Mouse (Mus musculus): ENCODE results near the gene Aldh3b1. TPM values are rescaled to one million over a fixed set of nuclear protein-coding genes. Genes with fewer than 3 reads are reported as not detected.
"Not testable (repeated sequence)": the region's sequence is repeated elsewhere in the genome, so short reads cannot be mapped to it uniquely, and the experiment has no call there.

Aldh3b1 gene
- polyA plus RNA-seq (2015; fragmentation: Nextera tagmentation; extraction: Ambion mirVana): 3.3 and 3.7 TPM in 2 replicates

- no peak within 1 kb of the TSS for H3K4me3 ChIP-seq (replicated peaks)
- no peak for DNase-seq
- H3K4me1 ChIP-seq (replicated peaks): peaks cover 22% of the 10 kb centered on the region
- 30% methylated on average over 12 of the region's 12 CpGs for WGBS (ENCODE audit: insufficient replicate concordance)
- no peak within 1 kb of the TSS for H3K9ac ChIP-seq
- peak; percentile 67 for ATAC-seq (ENCODE audit: low read depth)
- H3K36me3 ChIP-seq: no peaks in the 10 kb centered on the region
- H3K27me3 ChIP-seq: no peaks in the 10 kb centered on the region
- H3K4me2 ChIP-seq: no peak within 1 kb of the TSS
- H3K27ac ChIP-seq: peak within 1 kb of the TSS; percentile 65
- no peaks in the 10 kb centered on the region for H3K9me3 ChIP-seq (replicated peaks)
Measured at GRCm38 (mm10) chr19:3929211-3929941, at the start of gene Aldh3b1. Aldh3b1 (minus strand) TSS chr19:3929808.

DNA sequence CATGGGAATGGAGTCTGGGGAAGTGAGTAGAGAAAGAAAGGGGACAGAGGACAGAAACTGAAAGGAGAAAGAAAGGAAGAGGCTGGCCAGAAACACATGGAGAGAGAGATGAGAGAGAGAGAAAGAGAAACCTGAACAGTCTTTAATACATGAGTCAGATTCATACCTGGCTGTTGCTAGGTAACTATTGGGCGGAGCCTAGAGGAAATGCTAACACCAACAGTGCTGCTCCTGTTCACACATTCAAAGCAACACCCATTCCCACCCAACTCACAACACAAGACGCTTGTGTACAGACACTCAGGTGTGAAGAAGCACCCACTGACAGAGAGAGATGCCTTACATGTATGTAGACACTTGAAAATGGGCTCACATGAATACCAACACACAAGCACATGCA, 46.3 kb upstream of the Aldh3b1 start:
- no peaks in the 10 kb centered on the region for H3K9me3 ChIP-seq (replicated peaks)
- DNase-seq (no peak), ATAC-seq (ENCODE audit: low read depth) (no peak)
- no peaks in the 10 kb centered on the region for H3K36me3 ChIP-seq
- WGBS (ENCODE audit: insufficient replicate concordance): 47% methylated on average over 2 of the region's 2 CpGs
- no peak overlapping the region for H3K27ac ChIP-seq
- H3K4me3 ChIP-seq (replicated peaks): no peak overlapping the region
- no peak overlapping the region for H3K9ac ChIP-seq
- H3K4me2 ChIP-seq: no peak overlapping the region
- H3K27me3 ChIP-seq: 0 out of 2 replicates have a peak, but pooled peaks cover 4% of the 10 kb centered on the region
- H3K4me1 ChIP-seq (replicated peaks): peaks cover 22% of the 10 kb centered on the region

GRCm38 (mm10) chr19:3974608-3975007, 45.0 kb upstream of the Aldh3b1 start:
- H3K36me3 ChIP-seq; H3K4me2 ChIP-seq; ATAC-seq (ENCODE audit: low read depth); DNase-seq; H3K27me3 ChIP-seq; H3K27ac ChIP-seq; H3K9me3 ChIP-seq (replicated peaks); H3K4me3 ChIP-seq (replicated peaks); H3K9ac ChIP-seq: not testable (repeated sequence)
- peaks cover 22% of the 10 kb centered on the region for H3K4me1 ChIP-seq (replicated peaks)
- WGBS (ENCODE audit: insufficient replicate concordance): 81% methylated on average over 6 of the region's 6 CpGs

DNA sequence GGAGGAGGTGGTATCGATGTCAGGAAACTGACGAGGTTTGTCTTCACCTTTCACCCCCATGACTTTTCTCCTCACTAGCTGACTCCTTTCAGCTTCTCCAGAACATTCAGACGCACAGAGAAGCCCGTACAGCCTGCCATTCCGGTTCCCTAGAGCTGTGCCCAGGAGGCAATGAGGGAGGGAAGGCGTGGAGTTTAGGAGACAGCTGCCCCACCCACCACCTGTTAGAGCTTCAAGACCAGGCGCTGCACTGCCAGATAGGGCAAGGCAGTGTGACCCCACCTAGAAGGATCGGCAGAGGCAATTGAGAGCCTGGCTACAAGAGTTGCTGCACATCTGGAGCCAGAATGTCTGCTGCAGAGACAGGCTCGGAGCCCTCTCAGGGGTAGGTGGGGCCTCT, 42.6 kb upstream of the Aldh3b1 start, which contains the start of gene Aldh3b2:
Gene Aldh3b2, plus strand, starts transcription at position 100 of the 400 bp plus-strand sequence.
- Histone ChIP-seq H3K9me3 (replicated peaks) (no peaks in the 10 kb centered on the region), H3K27ac (peak within 1 kb of the TSS; percentile 2; the same call in 1 of the 2 replicates), H3K9ac (peak within 1 kb of the TSS; percentile 36; the same call in 1 of the 2 replicates), H3K4me1 (replicated peaks) (peaks cover 26% of the 10 kb centered on the region), H3K27me3 (0 out of 2 replicates have a peak, but pooled peaks cover 8% of the 10 kb centered on the region), H3K36me3 (no peaks in the 10 kb centered on the region), H3K4me2 (0 out of 2 replicates have a peak within 1 kb of the TSS, but pooled peaks have one; percentile 10), H3K4me3 (replicated peaks) (no peak within 1 kb of the TSS)
- peak; percentile 63 for DNase-seq
- WGBS (ENCODE audit: insufficient replicate concordance): 37% methylated on average over 9 of the region's 9 CpGs
- ATAC-seq (ENCODE audit: low read depth): peak; percentile 87

DNA sequence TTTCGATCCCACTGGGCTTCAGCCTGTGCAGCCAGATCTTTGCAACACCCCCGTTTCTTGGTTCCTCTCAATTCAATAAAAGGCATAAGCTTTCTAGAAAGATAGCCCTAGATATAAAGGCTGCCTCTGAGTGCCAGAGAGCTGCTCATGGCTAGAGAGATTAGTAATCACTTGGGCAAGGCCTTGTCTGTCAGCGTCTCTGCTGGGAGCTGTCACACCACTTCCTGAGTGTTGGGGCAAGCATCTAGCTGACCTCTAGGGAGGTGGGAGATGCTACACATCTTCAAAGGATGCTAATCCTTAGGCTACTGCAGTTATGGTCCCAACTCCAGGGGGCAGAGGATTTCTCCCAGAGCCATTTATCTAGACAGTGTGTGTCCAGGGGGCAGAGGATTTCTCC, 37.6 kb upstream of the Aldh3b1 start:
- WGBS (ENCODE audit: insufficient replicate concordance): 33% methylated on average over 3 of the region's 3 CpGs

GRCm38 (mm10) chr19:3966330-3967075, 36.9 kb upstream of the Aldh3b1 start:
- no peak overlapping the region for H3K9ac ChIP-seq
- ATAC-seq (ENCODE audit: low read depth) (no peak), DNase-seq (no peak)
- H3K9me3 ChIP-seq (replicated peaks): no peaks in the 10 kb centered on the region
- no peaks in the 10 kb centered on the region for H3K36me3 ChIP-seq
- H3K27me3 ChIP-seq: 0 out of 2 replicates have a peak, but pooled peaks cover 3% of the 10 kb centered on the region
- H3K4me2 ChIP-seq: no peak overlapping the region
- no peak overlapping the region for H3K27ac ChIP-seq
- WGBS (ENCODE audit: insufficient replicate concordance): 64% methylated on average over 11 of the region's 11 CpGs
- no peak overlapping the region for H3K4me3 ChIP-seq (replicated peaks)
- H3K4me1 ChIP-seq (replicated peaks): peaks cover 12% of the 10 kb centered on the region

More for the DNA sequence above, 37.6 kb upstream of the Aldh3b1 start:
- H3K4me2 ChIP-seq: no peak overlapping the region
- H3K4me1 ChIP-seq (replicated peaks): peaks cover 19% of the 10 kb centered on the region
- H3K27me3 ChIP-seq: 0 out of 2 replicates have a peak, but pooled peaks cover 3% of the 10 kb centered on the region
- no peak for DNase-seq
- H3K9ac ChIP-seq: no peak overlapping the region
- no peaks in the 10 kb centered on the region for H3K36me3 ChIP-seq
- no peak for ATAC-seq (ENCODE audit: low read depth)
- H3K9me3 ChIP-seq (replicated peaks): no peaks in the 10 kb centered on the region
- H3K27ac ChIP-seq: no peak overlapping the region
- H3K4me3 ChIP-seq (replicated peaks): no peak overlapping the region

DNA sequence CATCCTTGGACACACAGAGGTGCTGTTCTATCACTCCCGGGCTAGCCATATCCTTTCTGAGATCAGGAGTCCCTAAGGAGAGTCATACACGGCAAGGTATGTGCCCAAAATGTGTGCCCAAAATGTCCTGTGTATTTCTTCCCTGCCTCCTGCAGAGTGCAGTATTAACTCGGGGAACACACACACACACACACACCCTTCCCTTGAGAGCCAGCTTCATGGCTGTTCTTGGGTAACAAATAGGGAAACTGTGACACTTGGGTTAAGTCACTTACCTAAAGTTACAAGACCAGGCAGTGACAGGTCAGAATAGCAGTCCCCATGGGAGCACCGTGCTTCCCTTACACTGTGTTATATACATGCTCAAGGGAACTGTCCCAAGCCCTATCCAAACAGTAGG, 34.4 kb upstream of the Aldh3b1 start:
- no peak overlapping the region for H3K4me2 ChIP-seq
- WGBS (ENCODE audit: insufficient replicate concordance): 58% methylated on average over 4 of the region's 4 CpGs
- H3K27ac ChIP-seq: no peak overlapping the region
- no peaks in the 10 kb centered on the region for H3K36me3 ChIP-seq
- ATAC-seq (ENCODE audit: low read depth) (no peak), DNase-seq (no peak)
- H3K9ac ChIP-seq: no peak overlapping the region
- 0 out of 2 replicates have a peak, but pooled peaks cover 3% of the 10 kb centered on the region for H3K27me3 ChIP-seq
- H3K4me1 ChIP-seq (replicated peaks): peaks cover 10% of the 10 kb centered on the region
- no peaks in the 10 kb centered on the region for H3K9me3 ChIP-seq (replicated peaks)
- H3K4me3 ChIP-seq (replicated peaks): no peak overlapping the region

- ATAC-seq (ENCODE audit: low read depth): no peak
- Histone ChIP-seq H3K36me3 (no peaks in the 10 kb centered on the region), H3K4me1 (replicated peaks) (peaks cover 8% of the 10 kb centered on the region), H3K9ac (no peak overlapping the region), H3K4me3 (replicated peaks) (no peak overlapping the region), H3K4me2 (no peak overlapping the region), H3K27me3 (no peaks in the 10 kb centered on the region), H3K9me3 (replicated peaks) (no peaks in the 10 kb centered on the region), H3K27ac (no peak overlapping the region)
- no peak for DNase-seq
- WGBS (ENCODE audit: insufficient replicate concordance): 11% methylated on average over 2 of the region's 2 CpGs
Measured at GRCm38 (mm10) chr19:3962469-3962868, 32.9 kb upstream of the Aldh3b1 start.

- not testable (repeated sequence) for H3K27ac ChIP-seq; H3K9ac ChIP-seq; H3K36me3 ChIP-seq; H3K27me3 ChIP-seq; H3K4me2 ChIP-seq; H3K4me1 ChIP-seq (replicated peaks); H3K9me3 ChIP-seq (replicated peaks); H3K4me3 ChIP-seq (replicated peaks); DNase-seq; ATAC-seq (ENCODE audit: low read depth)
- WGBS (ENCODE audit: insufficient replicate concordance): 66% methylated on average over 6 of the region's 6 CpGs
Measured at GRCm38 (mm10) chr19:3961805-3962204, 32.2 kb upstream of the Aldh3b1 start.

- H3K9me3 ChIP-seq (replicated peaks): no peaks in the 10 kb centered on the region
- H3K9ac ChIP-seq: no peak overlapping the region
- no peaks in the 10 kb centered on the region for H3K36me3 ChIP-seq
- ATAC-seq (ENCODE audit: low read depth) (no peak), DNase-seq (no peak)
- H3K27ac ChIP-seq: no peak overlapping the region
- H3K4me3 ChIP-seq (replicated peaks): no peak overlapping the region
- WGBS (ENCODE audit: insufficient replicate concordance): 71% methylated on average over 5 of the region's 5 CpGs
- no peak overlapping the region for H3K4me2 ChIP-seq
- 0 out of 2 replicates have a peak, but pooled peaks cover 8% of the 10 kb centered on the region for H3K27me3 ChIP-seq
- H3K4me1 ChIP-seq (replicated peaks): no peaks in the 10 kb centered on the region; the same call in 1 of the 2 replicates
Measured at GRCm38 (mm10) chr19:3960211-3960610, 30.6 kb upstream of the Aldh3b1 start.

- ATAC-seq (ENCODE audit: low read depth) (no peak), DNase-seq (no peak)
- Histone ChIP-seq H3K27ac (no peak overlapping the region), H3K9ac (no peak overlapping the region), H3K4me3 (replicated peaks) (no peak overlapping the region), H3K36me3 (no peaks in the 10 kb centered on the region), H3K4me2 (no peak overlapping the region), H3K27me3 (0 out of 2 replicates have a peak, but pooled peaks cover 8% of the 10 kb centered on the region), H3K4me1 (replicated peaks) (no peaks in the 10 kb centered on the region; the same call in 1 of the 2 replicates), H3K9me3 (replicated peaks) (no peaks in the 10 kb centered on the region)
Measured at GRCm38 (mm10) chr19:3959030-3959429, 29.4 kb upstream of the Aldh3b1 start.

Measured in liver, embryonic 13.5 days (tissue).